Mouse (Mus musculus) adrenal gland, adult 2 months (tissue): ENCODE measurements around the gene Grb2. TPM values are rescaled to one million over a fixed set of nuclear protein-coding genes. Genes with fewer than 3 reads are reported as not detected.

Experiments
- DNase-seq: peaks from one replicate; pipeline ENCODE4 v3.0.0; 2021
- polyA plus RNA-seq: library from polyadenylated mRNA; depleted of rRNA; stranded (reverse); fragments of >200 nt; gene quantifications from 2 replicates; pipeline ENCODE4 v1.2.3, GENCODE M21; 2012
- total RNA-seq, 2 experiments: library from RNA; stranded (reverse); gene quantifications; 2 replicates each; pipeline ENCODE4 v1.2.3; 2021

The Grb2 gene
- total and polyA plus RNA-seq, 3 experiments = 50.8 to 162 (median 136) TPM

DNA sequence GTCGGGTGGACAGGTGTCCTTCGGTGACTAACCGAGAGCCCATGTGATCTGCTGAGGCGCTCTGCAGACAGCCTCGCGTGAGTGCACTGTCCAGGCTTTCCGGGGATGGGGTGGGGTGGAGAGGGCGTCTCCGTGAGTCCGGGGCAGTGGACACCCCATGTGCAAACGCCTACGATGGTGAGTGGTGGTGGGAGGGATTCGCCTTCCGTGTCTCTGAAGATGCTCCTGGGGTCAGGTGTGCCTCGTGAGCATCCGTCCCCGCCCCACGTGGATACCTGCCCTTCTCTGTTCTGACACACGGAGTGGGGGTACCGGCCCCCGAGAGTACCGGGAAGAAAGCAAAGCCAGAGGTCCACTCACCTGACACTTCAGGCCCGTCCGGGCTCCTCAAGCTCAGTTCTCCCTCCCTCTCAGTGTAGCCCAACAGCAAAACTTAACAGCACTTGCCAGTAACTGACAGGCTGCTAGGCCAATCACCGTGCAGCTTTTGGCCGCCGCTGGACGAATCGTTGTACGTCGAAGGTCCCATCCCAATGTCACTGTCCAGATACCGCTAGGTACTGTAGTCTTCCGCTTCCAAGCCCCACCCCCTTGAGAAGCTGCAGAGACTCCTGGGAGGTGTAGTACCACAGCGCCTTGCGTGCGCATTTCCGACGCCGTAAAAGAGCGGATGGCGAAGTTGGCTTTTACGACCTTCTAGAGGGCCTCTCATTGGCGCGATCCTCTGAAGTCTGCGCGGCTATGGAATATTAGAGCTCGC, 80.5 kb downstream of the Grb2 start, which contains the start of gene Slc25a19:
Slc25a19 (minus strand) TSS at position 591 of the 760 bp plus-strand sequence.
- DNase-seq = peak; percentile 100

DNA sequence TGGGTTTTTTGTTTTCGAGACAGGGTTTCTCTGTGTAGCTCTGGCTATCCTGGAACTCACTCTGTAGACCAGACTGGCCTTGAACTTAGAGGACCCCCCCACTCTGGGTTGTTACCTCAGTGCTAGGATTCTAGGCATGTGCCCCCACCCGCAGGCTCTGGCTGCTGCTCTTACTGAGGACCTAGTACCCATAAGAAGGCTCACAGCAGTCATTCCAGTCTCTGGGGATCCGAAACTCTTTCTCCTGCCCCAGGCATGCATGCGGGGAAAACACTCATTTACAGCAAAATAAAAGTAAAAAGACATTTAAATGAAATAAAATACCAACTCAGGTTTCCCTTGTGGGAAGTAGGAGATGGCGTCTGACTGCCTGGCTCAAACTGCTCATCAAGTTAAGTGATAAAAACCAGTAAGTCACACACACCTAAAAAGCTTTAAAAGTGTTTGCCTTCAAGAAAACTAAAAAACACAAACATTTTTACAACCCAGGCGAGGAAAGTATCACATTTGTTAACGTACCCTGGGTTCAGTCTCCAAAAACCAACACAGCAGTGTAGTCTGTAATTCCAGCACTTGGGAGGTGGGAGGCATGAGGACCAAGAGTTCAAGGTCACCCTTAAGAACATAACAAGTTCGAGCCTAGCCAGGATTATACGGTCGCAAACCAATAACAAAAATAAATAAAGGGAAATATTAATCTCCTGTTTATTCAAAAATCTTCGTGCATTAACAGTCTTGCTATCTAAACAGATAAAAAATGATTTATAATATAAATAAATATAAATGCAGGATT, 81.4 kb downstream of the Grb2 start:
- DNase-seq = no peak

DNA sequence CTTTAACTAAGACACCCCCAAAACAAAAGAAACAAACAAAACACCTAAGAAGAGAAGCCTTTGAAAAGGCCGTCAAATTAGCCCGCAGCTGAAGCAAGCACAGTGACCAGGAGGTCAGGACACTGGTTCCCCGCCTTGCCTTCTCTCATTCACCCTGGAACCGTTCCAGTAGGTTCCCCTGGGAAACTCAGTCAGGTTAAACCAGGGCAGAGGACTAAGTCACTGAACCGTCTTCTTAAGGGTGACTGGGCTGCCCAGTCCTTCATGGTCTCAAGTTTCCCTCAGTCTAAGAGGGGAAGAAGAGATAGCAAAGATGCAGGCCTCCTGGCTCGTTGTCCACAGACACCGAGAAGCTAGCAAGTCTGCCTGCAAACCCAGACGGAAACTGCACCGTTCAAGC, 82.5 kb downstream of the Grb2 start:
- DNase-seq = no peak

- peak; percentile 50 for DNase-seq
Observed at GRCm38 (mm10) chr11:115623487-115624070, 84.8 kb downstream of the Grb2 start.

GRCm38 (mm10) chr11:115619949-115620348, 88.4 kb downstream of the Grb2 start:
- no peak for DNase-seq

- DNase-seq = no peak
Observed at GRCm38 (mm10) chr11:115618732-115619516, 89.5 kb downstream of the Grb2 start.

DNA sequence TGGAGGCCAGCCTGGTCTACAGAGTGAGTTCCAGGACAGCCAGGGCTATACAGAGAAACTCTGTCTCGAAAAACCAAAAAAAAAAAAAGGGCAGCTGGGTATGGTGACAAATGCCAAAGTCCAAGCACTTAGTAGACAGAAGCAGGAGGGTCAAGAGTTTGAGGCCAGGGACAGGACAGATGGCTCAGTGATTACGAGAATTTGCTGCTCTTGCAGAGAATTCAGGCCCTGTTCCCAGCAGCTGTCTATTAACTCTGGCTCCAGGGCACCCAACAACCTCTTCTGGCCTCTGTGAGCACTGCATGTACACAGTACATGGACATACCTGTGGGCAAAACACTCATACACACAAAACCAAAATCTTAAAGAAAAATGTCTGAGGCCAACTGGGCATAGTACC, 90.4 kb downstream of the Grb2 start:
- DNase-seq = no peak

DNA sequence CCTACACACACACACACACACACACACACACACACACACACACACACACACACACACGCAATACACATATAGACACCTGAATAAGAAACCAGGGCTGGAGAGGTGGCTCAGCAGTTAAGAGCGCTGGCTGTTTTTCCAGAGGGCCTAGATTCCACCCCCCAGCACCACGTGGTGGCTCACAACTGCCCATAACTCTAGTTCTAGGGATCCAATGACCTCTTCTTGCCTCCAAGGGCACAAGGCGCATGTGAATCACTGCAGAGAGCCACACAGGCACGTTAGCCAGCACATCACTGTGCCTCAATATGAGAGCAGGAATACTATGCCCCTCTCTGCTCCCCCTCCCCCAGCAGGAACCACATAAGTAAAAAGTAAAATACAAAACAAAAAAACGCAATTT, 91.5 kb downstream of the Grb2 start:
- DNase-seq = peak; percentile 87

DNA sequence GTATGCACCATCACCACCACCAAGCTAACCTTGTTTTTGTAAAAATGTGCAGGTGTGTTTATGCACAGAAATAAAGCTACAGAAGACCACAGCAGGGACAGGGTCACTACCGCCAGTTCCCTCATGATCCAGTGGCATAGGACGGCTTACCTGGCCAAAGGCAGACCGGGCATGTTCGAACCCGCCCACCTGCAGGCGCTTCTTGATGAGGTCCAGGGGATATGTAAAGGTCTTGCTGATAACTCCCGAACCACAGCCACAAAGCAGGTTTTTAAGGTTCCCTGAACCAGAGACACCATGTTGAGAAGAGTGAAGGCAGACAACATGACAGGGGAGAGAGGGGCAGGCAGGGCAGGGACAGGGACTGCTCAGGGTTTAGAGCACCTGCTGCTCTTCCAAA, 92.0 kb downstream of the Grb2 start:
- no peak for DNase-seq

DNA sequence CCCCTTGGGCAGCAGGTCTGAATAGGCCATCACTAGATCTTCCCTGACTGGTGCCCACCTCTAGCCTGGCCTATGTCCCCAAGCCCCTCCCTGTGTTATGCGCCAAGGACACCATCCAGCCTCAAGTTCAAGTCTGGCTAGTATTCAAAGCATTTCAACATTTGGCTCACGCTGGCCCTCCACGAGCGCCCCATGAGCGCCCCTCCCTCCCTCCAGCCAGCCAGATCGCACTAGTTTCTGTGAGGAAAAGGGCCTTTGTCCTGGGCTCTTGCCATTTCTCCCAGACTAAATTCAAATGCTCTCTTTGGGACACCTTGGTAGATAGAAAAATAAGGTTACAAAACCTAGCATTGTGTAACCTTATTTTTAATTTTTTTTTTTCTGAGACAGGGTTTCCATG, 92.5 kb downstream of the Grb2 start:
- DNase-seq = peak; percentile 82

DNA sequence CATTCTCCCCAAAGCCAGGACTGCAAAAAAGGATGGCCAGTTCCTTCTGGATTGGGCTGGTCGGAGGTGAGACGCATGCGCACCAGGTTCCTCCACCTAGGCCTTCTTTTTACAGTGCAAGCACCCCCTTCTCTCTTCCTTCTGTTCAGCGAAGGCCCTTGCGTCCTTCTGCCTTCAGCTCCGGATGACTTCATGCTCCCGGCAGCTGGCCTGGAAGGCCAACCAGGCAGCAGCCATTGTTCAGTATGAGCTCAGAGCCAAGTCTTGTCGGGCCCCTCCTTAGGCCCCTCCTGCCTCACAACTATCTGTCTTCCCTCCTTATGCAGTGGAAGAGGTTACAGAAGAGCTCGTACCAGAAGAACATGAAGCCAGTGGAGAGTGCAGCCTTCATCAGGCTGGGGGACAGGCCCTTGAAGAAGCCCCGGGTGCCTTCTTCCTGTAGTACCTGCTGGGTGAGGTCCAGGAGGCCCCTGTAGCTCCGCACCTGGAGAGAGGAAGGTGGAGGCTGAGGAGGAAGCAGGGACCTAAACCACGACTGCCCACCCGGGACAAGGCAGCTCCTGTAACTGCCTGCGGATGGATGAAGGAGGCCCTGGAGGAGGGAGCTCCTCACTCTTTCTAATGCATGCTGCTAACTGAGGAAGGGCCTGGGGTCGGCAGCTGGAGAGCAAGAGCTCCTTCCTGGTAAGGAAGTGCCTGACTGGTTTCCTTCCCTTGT, 93.1 kb downstream of the Grb2 start:
- peak; percentile 82 for DNase-seq

- no peak for DNase-seq
Observed at GRCm38 (mm10) chr11:115614346-115615107, 93.9 kb downstream of the Grb2 start.

GRCm38 (mm10) chr11:115613138-115613945, 95.1 kb downstream of the Grb2 start:
- DNase-seq = no peak

DNA sequence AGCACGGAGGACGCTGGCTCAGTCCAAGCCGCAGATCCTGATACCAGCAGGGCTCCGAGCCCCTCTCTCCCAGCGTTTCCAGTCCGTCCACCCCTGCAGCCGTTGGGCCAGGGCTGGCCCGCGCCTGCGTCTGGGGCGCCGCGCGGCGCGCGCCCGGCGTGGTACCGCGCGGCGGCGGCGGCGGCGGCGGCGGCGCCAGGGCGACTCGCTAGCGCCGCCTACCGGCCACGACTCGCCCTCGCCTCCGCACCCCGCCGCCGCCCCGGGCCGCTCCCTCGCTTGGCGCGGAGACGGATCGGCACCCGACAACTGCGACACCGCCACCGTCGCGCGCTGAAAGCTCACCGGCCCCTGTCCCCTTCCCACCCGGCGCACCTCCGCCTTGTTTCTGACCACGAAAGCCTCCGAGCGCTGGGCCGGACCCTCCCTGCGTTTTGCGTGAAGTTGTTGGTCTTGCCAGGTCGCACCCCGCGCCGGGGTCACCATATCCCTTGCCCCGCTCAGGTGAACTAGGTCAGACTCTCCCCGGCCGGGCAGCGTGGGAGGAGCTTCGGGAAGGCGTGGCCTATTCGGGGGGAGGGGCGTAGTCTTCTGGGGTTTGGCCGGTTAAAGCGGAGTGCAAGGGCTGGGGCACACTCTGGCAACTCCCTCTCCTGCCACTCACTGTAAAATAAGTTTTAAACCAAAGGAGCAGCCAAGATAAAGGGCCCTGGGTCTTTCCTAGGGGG, 95.8 kb downstream of the Grb2 start, which contains the start of gene Mif4gd:
Mif4gd (minus strand) TSS at position 560 of the 728 bp plus-strand sequence.
- peak; percentile 97 for DNase-seq

DNA sequence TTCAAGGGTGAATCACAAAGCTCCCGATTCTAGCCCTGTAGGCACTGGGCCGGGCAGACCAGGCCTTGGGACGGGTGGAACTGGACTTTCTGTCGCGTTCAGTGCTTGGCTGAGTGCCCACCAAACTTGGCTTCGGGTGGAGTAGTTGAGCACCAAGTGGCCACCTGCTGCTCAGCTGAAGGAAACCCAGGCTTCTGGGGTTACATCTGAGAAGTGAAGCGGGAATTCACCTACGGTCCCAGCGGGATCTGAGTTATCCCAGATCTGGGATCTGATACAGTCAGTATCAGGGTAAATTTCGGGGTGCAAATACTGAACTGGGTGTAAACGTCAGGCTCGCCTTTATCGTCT, 96.4 kb downstream of the Grb2 start:
- DNase-seq = peak; percentile 93

- peak; percentile 76 for DNase-seq
Observed at GRCm38 (mm10) chr11:115611173-115611572, 97.2 kb downstream of the Grb2 start.

- no peak for DNase-seq
Observed at GRCm38 (mm10) chr11:115609576-115609975, 98.8 kb downstream of the Grb2 start.

GRCm38 (mm10) chr11:115608421-115609399, 99.7 kb downstream of the Grb2 start:
- no peak for DNase-seq
